Mouse (Mus musculus): ENCODE data around the gene 2610507B11Rik.

The 2610507B11Rik gene

DNA sequence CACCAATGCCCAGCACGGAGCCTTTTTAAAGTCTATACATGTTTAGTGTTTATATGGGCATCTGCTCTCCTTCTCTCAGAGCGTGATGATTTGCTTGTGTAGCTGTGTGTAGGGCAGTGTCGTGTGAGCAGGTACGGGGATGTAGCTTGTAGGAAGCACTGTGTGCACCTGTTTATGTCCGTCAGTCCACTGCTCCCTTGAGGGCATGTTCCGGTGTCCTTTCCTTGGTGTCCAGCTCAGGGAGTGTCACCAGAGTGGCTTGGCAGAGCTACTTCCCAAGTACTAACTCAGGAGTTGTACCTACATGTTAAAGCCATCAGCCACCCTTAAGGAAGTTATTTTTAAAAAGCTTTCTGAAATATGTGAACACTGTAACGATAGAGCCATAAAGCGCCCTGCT lies 75.5 kb downstream of the 2610507B11Rik start:
- DNase-seq (ENCODE audit: extremely low spot score, low spot score) = no peak

Data from neural tube, embryonic 10.5 days (tissue).